19 mouse cellular contexts compared by ENCODE assay signal in the genomic region with DNA sequence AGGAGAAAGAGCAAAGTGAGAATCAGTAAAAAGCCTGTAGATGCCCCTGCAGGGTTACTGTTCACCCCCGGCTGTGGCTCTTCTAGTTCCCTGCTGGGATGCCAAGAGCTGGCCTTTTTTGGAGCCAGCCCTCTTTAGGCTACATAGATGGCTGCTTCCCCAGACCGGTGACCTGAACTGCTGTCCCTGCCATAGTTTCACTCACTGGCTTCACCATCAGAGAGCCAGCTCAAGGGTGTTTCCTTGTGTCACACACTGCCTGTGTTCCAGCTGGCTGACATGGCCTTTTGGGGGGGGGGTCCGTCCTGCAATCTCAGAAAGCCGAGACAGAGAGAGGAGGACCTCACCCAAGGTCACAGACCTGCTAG. TPM values are rescaled to one million over a fixed set of nuclear protein-coding genes. Genes with fewer than 3 reads are reported as not detected.
DNase-seq lines count a peak whose midpoint lies in the region; ATAC-seq and TF ChIP-seq lines count a peak whose summit lies in the region.
"Had no signal": no experiment of that assay in that cellular context is flagged by ENCODE, and none has a peak within 500 bp of the region (broad histone marks: within the 10 kb centered on the region; RNA-seq: fewer than 3 reads in every experiment).

No protein-coding gene starts in this region.

- intact Hi-C loops in heart, postnatal 25 days (cut with DNase I): loop anchor here (5.0 kb wide), 1 partner anchor 39 kb away; no protein-coding TSS in a partner anchor
- intact Hi-C loops in heart, postnatal 10 days (cut with DNase I): loop anchor here (5.0 kb wide), 1 partner anchor 44 kb away; a partner anchor contains a TSS

- H3K27me3 ChIP-seq in MEL (ENCODE audit: control insufficient read depth in 1 of 2, insufficient read depth in 2 of 2, low read length in 2 of 2): no peaks in the 10 kb centered on the region
- H3K27me3 ChIP-seq in kidney, embryonic 14.5 days (ENCODE audit: control insufficient read depth, insufficient read depth, low read length): no peaks in the 10 kb centered on the region
- H3K27me3 ChIP-seq: embryonic facial prominence, embryonic 15.5 days; limb, embryonic 12.5 days; midbrain, embryonic 15.5 days; Patski had no signal

- no peaks in the 10 kb centered on the region for H3K79me2 ChIP-seq in MEL (ENCODE audit: control insufficient read depth, insufficient read depth, low read length, poor library complexity)

- TF ChIP-seq RAD21 in MEL (IDR thresholded peaks at IDR 0.05; ENCODE audit: low read depth, low read length): no peak

- no peak for TF ChIP-seq POLR2A in MEL (IDR thresholded peaks at IDR 0.05; ENCODE audit: control insufficient read depth in 1 of 2, insufficient read depth in 1 of 2, low read depth in 1 of 2, low read length in 2 of 2, poor library complexity in 1 of 2)

- peak; percentile 38 for DNase-seq in heart, adult 8-10 months (ENCODE audit: low spot score)
- no peak for DNase-seq in heart, postnatal 25 days (ENCODE audit: low spot score)
- peak; percentile 3 for DNase-seq in MEL (ENCODE audit: low read depth, low spot score)
- peak; percentile 36 for DNase-seq in gastrocnemius, postnatal 25 days
- peak; percentile 47 to 53 for DNase-seq in heart, postnatal 10 days
- DNase-seq in frontal cortex, postnatal 25 days (ENCODE audit: low spot score in 2 of 2): no peak
- DNase-seq in T-cell, adult 2 months (ENCODE audit: low spot score): no peak
- DNase-seq: cerebellum, adult 9-11 months; right cerebral cortex, postnatal 14 days; thymus, postnatal 14 days had no signal

- no peak overlapping the region for H3K4me2 ChIP-seq in kidney, embryonic 14.5 days (replicated peaks; ENCODE audit: low read depth, low read length)
- H3K4me2 ChIP-seq: embryonic facial prominence, embryonic 15.5 days; limb, embryonic 12.5 days; midbrain, embryonic 15.5 days had no signal

- H3K9ac ChIP-seq in MEL (ENCODE audit: control insufficient read depth, low read depth, low read length, poor library complexity, severe bottlenecking): no peak overlapping the region
- H3K9ac ChIP-seq in kidney, embryonic 14.5 days (ENCODE audit: low read depth, low read length): no peak overlapping the region
- H3K9ac ChIP-seq: embryonic facial prominence, embryonic 15.5 days; limb, embryonic 12.5 days; liver, embryonic 14.5 days; midbrain, embryonic 15.5 days had no signal

- TF ChIP-seq CTCF in MEL (IDR thresholded peaks at IDR 0.05 in 2 of 3, conservative IDR thresholded peaks at IDR 0.05 in 1 of 3; ENCODE audit: control insufficient read depth in 1 of 3, insufficient read depth in 1 of 3, low read depth in 2 of 3, low read length in 3 of 3, poor library complexity in 1 of 3, severe bottlenecking in 1 of 3): no peak

- TF ChIP-seq EP300 in MEL (IDR thresholded peaks at IDR 0.05; ENCODE audit: low read depth in 1 of 2, low read length in 2 of 2): no peak

- H3K36me3 ChIP-seq in MEL (ENCODE audit: control insufficient read depth in 1 of 2, insufficient read depth in 2 of 2, low read length in 2 of 2): peaks cover 0 to 10% of the 10 kb centered on the region in 2 experiments; a peak in 2 of 4 replicates
- peaks cover 3% of the 10 kb centered on the region; the same call in 1 of the 2 replicates for H3K36me3 ChIP-seq in kidney, embryonic 14.5 days (ENCODE audit: control insufficient read depth, insufficient read depth, low read length)
- H3K36me3 ChIP-seq: forebrain, embryonic 10.5 days; midbrain, embryonic 15.5 days had no signal

- H3K4me1 ChIP-seq in MEL (ENCODE audit: control insufficient read depth in 1 of 2, insufficient read depth in 2 of 2, low read length in 2 of 2): peaks cover 5 to 15% of the 10 kb centered on the region in 2 experiments
- H3K4me1 ChIP-seq in kidney, embryonic 14.5 days (ENCODE audit: control insufficient read depth, insufficient read depth, low read length): 0 out of 2 replicates have a peak, but pooled peaks cover 9% of the 10 kb centered on the region
- H3K4me1 ChIP-seq: limb, embryonic 12.5 days had no signal

- WGBS in kidney, embryonic 14.5 days: 49% methylated on average over 4 of the region's 4 CpGs

- no peak for ATAC-seq in kidney, embryonic 14.5 days (ENCODE audit: low FRiP score, low TSS enrichment)
- ATAC-seq: lung, postnatal 0 days; midbrain, embryonic 15.5 days; Patski had no signal

- H3K27ac ChIP-seq in MEL (ENCODE audit: control insufficient read depth, low read depth, low read length): no peak overlapping the region
- no peak overlapping the region for H3K27ac ChIP-seq in kidney, embryonic 14.5 days (ENCODE audit: low read depth, low read length)
- H3K27ac ChIP-seq: embryonic facial prominence, embryonic 15.5 days; forebrain, embryonic 10.5 days; limb, embryonic 12.5 days; liver, embryonic 14.5 days; midbrain, embryonic 15.5 days; stomach, postnatal 0 days had no signal

- H3K4me3 ChIP-seq in MEL (ENCODE audit: control insufficient read depth in 1 of 2, insufficient read depth in 1 of 2, low read depth in 2 of 2, low read length in 2 of 2): no peak overlapping the region
- H3K4me3 ChIP-seq in kidney, embryonic 14.5 days (ENCODE audit: low read length): no peak overlapping the region
- H3K4me3 ChIP-seq: embryonic facial prominence, embryonic 15.5 days; forebrain, embryonic 10.5 days; limb, embryonic 12.5 days; midbrain, embryonic 15.5 days had no signal

- H3K9me3 ChIP-seq in MEL (replicated peaks; ENCODE audit: insufficient read depth, low read length): no peaks in the 10 kb centered on the region
- no peaks in the 10 kb centered on the region for H3K9me3 ChIP-seq in kidney, embryonic 14.5 days (ENCODE audit: control insufficient read depth, low read length)
- H3K9me3 ChIP-seq: embryonic facial prominence, embryonic 15.5 days; forebrain, embryonic 10.5 days; limb, embryonic 12.5 days; midbrain, embryonic 15.5 days had no signal

TF ChIP-seq in MEL, 35 proteins besides CTCF, POLR2A, EP300 and RAD21:
- TF ChIP-seq ZMIZ1 (IDR thresholded peaks at IDR 0.05; ENCODE audit: low read depth, low read length): no peak
- no peak for TF ChIP-seq POLR2AphosphoS2 (IDR thresholded peaks at IDR 0.05; ENCODE audit: low read length)
- TF ChIP-seq ZKSCAN1 (IDR thresholded peaks at IDR 0.05; ENCODE audit: low read depth, low read length): no peak
- TF ChIP-seq NELFE (IDR thresholded peaks at IDR 0.05; ENCODE audit: low read depth, low read length): no peak
- TF ChIP-seq MAFK (IDR thresholded peaks at IDR 0.05; ENCODE audit: borderline replicate concordance, low read depth, low read length): no peak
- no peak for TF ChIP-seq BHLHE40 (IDR thresholded peaks at IDR 0.05; ENCODE audit: borderline replicate concordance, low read depth, low read length)
- TF ChIP-seq CHD1 (IDR thresholded peaks at IDR 0.05; ENCODE audit: low read depth, low read length): no peak
- TF ChIP-seq POLR2AphosphoS5 (IDR thresholded peaks at IDR 0.05; ENCODE audit: borderline replicate concordance, low read depth, low read length): no peak
- TF ChIP-seq GABPA (IDR thresholded peaks at IDR 0.05; ENCODE audit: low read depth, low read length): no peak
- no peak for TF ChIP-seq HCFC1 (IDR thresholded peaks at IDR 0.05; ENCODE audit: low read depth, low read length)
- no peak for TF ChIP-seq MYC (IDR thresholded peaks at IDR 0.05; ENCODE audit: low read depth, low read length)
- no peak for TF ChIP-seq E2F4 (IDR thresholded peaks at IDR 0.05; ENCODE audit: borderline replicate concordance, low read depth, low read length)

RNA-seq across cellular contexts. Expression of a gene that starts 42.7 kb away (rescaled TPM):
- total RNA-seq in heart, adult 8-10 months (2022): 1 to 10 TPM; 6.5 to 9.2 (median 7.9) TPM
- total RNA-seq in heart, postnatal 25 days (2021): 1 to 10 TPM; 8.8 to 9.2 TPM
- total RNA-seq in MEL (2012; rRNA removed): 2.3 and 8.1 TPM in 2 replicates
- 1 to 10 TPM in 1 of 2 experiments, not detected in 1; 9.1 TPM for polyA plus RNA-seq in MEL (2012; ENCODE audit: insufficient read depth in 1 of 2, insufficient read length in 2 of 2, low read depth in 1 of 2, low replicate concordance in 2 of 2, missing spikeins in 1 of 2)
- 1 to 10 TPM; 5.4 to 6.8 TPM for total RNA-seq in gastrocnemius, postnatal 25 days (2021)
- total RNA-seq in heart, postnatal 10 days (2021): 10 to 100 TPM; 12.6 to 20.2 TPM
- polyA plus RNA-seq in kidney, embryonic 14.5 days (2014; fragmentation: Nextera tagmentation; extraction: Ambion mirVana): 0.49 and 0.66 TPM in 2 replicates

RNA-seq across cellular contexts. Expression of a gene that starts 44.9 kb away (rescaled TPM):
- total RNA-seq in heart, adult 8-10 months (2022): 1 to 10 TPM in 1 of 4 experiments, under 1 TPM in 3; 0.38 to 1.1 (median 0.91) TPM
- 1 to 10 TPM in 1 of 2 experiments, under 1 TPM in 1; 0.55 to 1.0 TPM for total RNA-seq in heart, postnatal 25 days (2021)
- 16.8 and 19.9 TPM in 2 replicates for total RNA-seq in MEL (2012; rRNA removed)
- 10 to 100 TPM in 1 of 2 experiments, not detected in 1; 14.4 TPM for polyA plus RNA-seq in MEL (2012; ENCODE audit: insufficient read depth in 1 of 2, insufficient read length in 2 of 2, low read depth in 1 of 2, low replicate concordance in 2 of 2, missing spikeins in 1 of 2)
- total RNA-seq in gastrocnemius, postnatal 25 days (2021): under 1 TPM in 1 of 2 experiments, not detected in 1; 0.29 TPM
- total RNA-seq in heart, postnatal 10 days (2021): 1 to 10 TPM in 1 of 2 experiments, under 1 TPM in 1; 0.93 to 1.1 TPM
- 2.7 and 2.9 TPM in 2 replicates for polyA plus RNA-seq in kidney, embryonic 14.5 days (2014; fragmentation: Nextera tagmentation; extraction: Ambion mirVana)
- polyA plus RNA-seq: Patski had no signal

Comparison
In these comparisons a context has a peak if more than half of its experiments do, and no peak if none do; other contexts are left out.
1. DNase-seq: peak in heart, adult 8-10 months (single experiment), MEL (single experiment), gastrocnemius, postnatal 25 days (single experiment) and heart, postnatal 10 days (2 of 2); none in heart, postnatal 25 days (single experiment), frontal cortex, postnatal 25 days (0 of 2) and T-cell, adult 2 months (single experiment).